Mouse (Mus musculus) neural tube, embryonic 11.5 days (tissue): ENCODE results near the gene Ddx51. TPM values are rescaled to one million over a fixed set of nuclear protein-coding genes. Genes with fewer than 3 reads are reported as not detected.

ENCODE experiments used
- ATAC-seq: fragments of 200-750 bp; cut with Nextera tagmentation; 2 replicates; pipeline ENCODE4 v1.8.0; 2017; ENCODE audit warnings: moderate number of reproducible peaks, mild to moderate bottlenecking, moderate TSS enrichment, moderate library complexity; ENCODE audit not compliant: insufficient read depth, low FRiP score, low TSS enrichment
- DNase-seq: peaks from one replicate; pipeline ENCODE4 v3.0.0-alpha.2; 2015; ENCODE audit warnings: low spot score
- H3K27ac ChIP-seq: fragments of 300-500 bp; sonication (generic); 2 replicates; pipeline ENCODE4 v1.5.1; 2014; ENCODE audit warnings: low read depth, mild to moderate bottlenecking, low read length
- H3K27me3 ChIP-seq: fragments of 300-500 bp; sonication (generic); 2 replicates; pipeline ENCODE4 v1.6.1; 2014; ENCODE audit warnings: mild to moderate bottlenecking, low read length, mixed read lengths; ENCODE audit not compliant: control insufficient read depth, insufficient read depth
- H3K36me3 ChIP-seq: fragments of 300-500 bp; sonication (generic); 2 replicates; pipeline ENCODE4 v1.6.1; 2014; ENCODE audit warnings: mild to moderate bottlenecking, low read length, moderate library complexity, mixed read lengths; ENCODE audit not compliant: control insufficient read depth, insufficient read depth
- H3K4me1 ChIP-seq: fragments of 300-500 bp; sonication (generic); 2 replicates; pipeline ENCODE4 v1.6.1; 2014; ENCODE audit warnings: low read length, mixed read lengths; ENCODE audit not compliant: control insufficient read depth, insufficient read depth
- H3K4me2 ChIP-seq: fragments of 300-500 bp; sonication (generic); 2 replicates; pipeline ENCODE4 v1.6.1; 2014; ENCODE audit warnings: low read depth, mild to moderate bottlenecking, moderate library complexity
- H3K4me3 ChIP-seq: fragments of 300-500 bp; sonication (generic); 2 replicates; pipeline ENCODE4 v1.5.1; 2014; ENCODE audit warnings: low read depth, low read length
- H3K9ac ChIP-seq: fragments of 300-500 bp; sonication (generic); 2 replicates; pipeline ENCODE4 v1.6.1; 2014; ENCODE audit warnings: mild to moderate bottlenecking, low read length
- H3K9me3 ChIP-seq: fragments of 300-500 bp; sonication (generic); 2 replicates; pipeline ENCODE4 v1.6.1; 2016; ENCODE audit warnings: low read length; ENCODE audit not compliant: control insufficient read depth
- WGBS: fragments of 180-500 bp; shearing (Covaris S2); extraction: QIAGEN DNeasy Blood & Tissue Kit; methylation state at CpG from one replicate; pipeline ENCODE4 v1.1.7; 2014; 5-methylcytosine and 5-hydroxymethylcytosine counted together
- microRNA-seq: library from miRNA; unstranded; fragments of <30 nt; microRNA quantifications from one replicate; pipeline ENCODE4, GENCODE M21; 2016
- polyA plus RNA-seq: library from polyadenylated mRNA; unstranded; fragments of >200 nt; fragmentation: Nextera tagmentation; extraction: Ambion mirVana; gene quantifications from 2 replicates; pipeline ENCODE4 v1.2.1, GENCODE M21; 2014

Gene Ddx51
- polyA plus RNA-seq, 1 experiment from 2014 or later, result 39.8 TPM

GRCm38 (mm10) chr5:110698617-110699016 is 45.4 kb downstream of the Ddx51 start:
- ATAC-seq (no peak), DNase-seq (no peak)
- no peaks in the 10 kb centered on the region for H3K4me1 ChIP-seq
- WGBS, result 82% methylated on average over 4 of the region's 4 CpGs
- no peak overlapping the region for H3K4me2 ChIP-seq
- H3K36me3 ChIP-seq, result peaks cover 20% of the 10 kb centered on the region
- no peak overlapping the region for H3K9ac ChIP-seq
- no peaks in the 10 kb centered on the region for H3K27me3 ChIP-seq
- H3K4me3 ChIP-seq, result no peak overlapping the region
- no peak overlapping the region for H3K27ac ChIP-seq
- no peaks in the 10 kb centered on the region for H3K9me3 ChIP-seq

- Histone ChIP-seq H3K27ac (no peak overlapping the region), H3K9ac (no peak overlapping the region), H3K27me3 (no peaks in the 10 kb centered on the region), H3K9me3 (no peaks in the 10 kb centered on the region), H3K4me1 (no peaks in the 10 kb centered on the region), H3K4me2 (no peak overlapping the region), H3K36me3 (peaks cover 26% of the 10 kb centered on the region), H3K4me3 (no peak overlapping the region)
- DNase-seq, result no peak
- ATAC-seq, result no peak
- WGBS, result 90% methylated on average over 1 of the region's 1 CpGs
Measured at GRCm38 (mm10) chr5:110704004-110704403, 50.8 kb downstream of the Ddx51 start.

- H3K36me3 ChIP-seq, result peaks cover 19% of the 10 kb centered on the region
Measured at GRCm38 (mm10) chr5:110709256-110709655, 56.0 kb downstream of the Ddx51 start.

More at GRCm38 (mm10) chr5:110709256-110709655, 56.0 kb downstream of the Ddx51 start:
- Histone ChIP-seq H3K4me3 (no peak overlapping the region), H3K9me3 (no peaks in the 10 kb centered on the region), H3K4me2 (no peak overlapping the region), H3K27ac (no peak overlapping the region), H3K9ac (no peak overlapping the region), H3K4me1 (no peaks in the 10 kb centered on the region), H3K27me3 (no peaks in the 10 kb centered on the region)
- WGBS, result 94% methylated on average over 4 of the region's 4 CpGs
- ATAC-seq (no peak), DNase-seq (no peak)

Small RNAs within 50 kb of the gene (microRNA-seq; reads per million reads assigned to microRNA genes)
- gene Mir7026, result 1.6 reads per million

Other genes starting within 250 kb of the Ddx51 start
- 22.2 and 25.4 TPM in 2 replicates for gene Fbrsl1, start 204.9 kb upstream of the Ddx51 start, polyA plus RNA-seq
- 5.0 and 5.6 TPM in 2 replicates for gene Galnt9, start 109.1 kb upstream of the Ddx51 start, polyA plus RNA-seq
- gene Noc4l, start within 50 bp of the Ddx51 start, polyA plus RNA-seq, result 59.4 and 61.6 TPM in 2 replicates
- 50.4 and 50.9 TPM in 2 replicates for gene Ep400, start 117.3 kb downstream of the Ddx51 start, polyA plus RNA-seq
- 16.7 and 18.4 TPM in 2 replicates for gene Pus1, start 127.2 kb downstream of the Ddx51 start, polyA plus RNA-seq
- gene Ulk1, start 156.6 kb downstream of the Ddx51 start, polyA plus RNA-seq, result 41.7 and 46.9 TPM in 2 replicates
- 21.1 and 21.4 TPM in 2 replicates for gene Hscb, start 186.3 kb downstream of the Ddx51 start, polyA plus RNA-seq
- 21.1 and 24.2 TPM in 2 replicates for gene Chek2, start 186.5 kb downstream of the Ddx51 start, polyA plus RNA-seq
- gene Ttc28, start 226.4 kb downstream of the Ddx51 start, polyA plus RNA-seq, result 16.1 and 17.7 TPM in 2 replicates